Mouse (Mus musculus) CH12.LX (cell line): ENCODE results near the gene Cnpy3. TPM values are rescaled to one million over a fixed set of nuclear protein-coding genes. Genes with fewer than 3 reads are reported as not detected.
A peak's percentile ranks its signal among the peaks of the same experiment; 100 is the strongest.

Experiments
- DNase-seq: peaks from one replicate; pipeline ENCODE4 v3.0.0-alpha.2; 2013; ENCODE audit errors: extremely low read depth
- H3K27ac ChIP-seq: 2 replicates; pipeline ENCODE4 v1.5.1; 2012; ENCODE audit warnings: low read depth, mild to moderate bottlenecking, control low read depth, moderate library complexity; ENCODE audit not compliant: insufficient read depth
- H3K27me3 ChIP-seq: replicated peaks from 2 replicates; pipeline ENCODE3; 2012; ENCODE audit warnings: inconsistent platforms
- H3K36me3 ChIP-seq, 2 experiments: replicated peaks in 1 of 2; 2 replicates each; pipeline versions ENCODE3 to v1.6.1; 2012; ENCODE audit warnings: inconsistent platforms in 1 of 2, low read length in 1 of 2, mild to moderate bottlenecking in 1 of 2, mixed read lengths in 1 of 2, moderate library complexity in 1 of 2; ENCODE audit not compliant: control insufficient read depth in 1 of 2, insufficient read depth in 1 of 2
- H3K4me1 ChIP-seq, 2 experiments: 2 replicates each; pipeline ENCODE4 v1.6.1; 2012; ENCODE audit warnings: inconsistent platforms in 1 of 2, moderate library complexity in 1 of 2; ENCODE audit not compliant: insufficient read depth in 2 of 2, control insufficient read depth in 1 of 2
- H3K4me2 ChIP-seq: 2 replicates; pipeline ENCODE4 v1.6.1; 2012; ENCODE audit warnings: low read depth, mild to moderate bottlenecking, control low read depth; ENCODE audit not compliant: poor library complexity, insufficient read depth, severe bottlenecking
- H3K4me3 ChIP-seq, 3 experiments: fragments of 150-350 bp in 1 of 3; sonication (generic) in 1 of 3; replicated peaks in 1 of 3; 2 replicates each; pipeline versions ENCODE3 to v1.5.1; 2011 to 2012; ENCODE audit warnings: low read depth in 2 of 3, low read length in 2 of 3, mild to moderate bottlenecking in 2 of 3, moderate library complexity in 2 of 3, control low read depth in 1 of 3, improper control_type of control experiment in 1 of 3, inconsistent platforms in 1 of 3, mixed read lengths in 1 of 3; ENCODE audit not compliant: poor library complexity in 1 of 3
- H3K79me2 ChIP-seq: replicated peaks from 2 replicates; pipeline ENCODE4 v1.6.1; 2012; ENCODE audit warnings: mild to moderate bottlenecking, moderate library complexity; ENCODE audit not compliant: control insufficient read depth, poor library complexity, insufficient read depth, severe bottlenecking; ENCODE audit errors: extremely low read depth
- H3K9ac ChIP-seq: 2 replicates; pipeline ENCODE4 v1.6.1; 2012; ENCODE audit warnings: low read depth, mild to moderate bottlenecking, control low read depth, moderate library complexity; ENCODE audit not compliant: insufficient read depth
- H3K9me3 ChIP-seq: replicated peaks from 2 replicates; pipeline ENCODE3; 2012; ENCODE audit warnings: low read length, inconsistent platforms, mixed read lengths
- CHD1 ChIP-seq: IDR thresholded peaks from 2 replicates; pipeline ENCODE4 v1.6.1; 2012; ENCODE audit warnings: low read depth, low read length, improper control_type of control experiment, inconsistent platforms
- CHD2 ChIP-seq: IDR thresholded peaks from 2 replicates; pipeline ENCODE4 v1.6.1; 2011; ENCODE audit warnings: low read length, improper control_type of control experiment
- CTCF ChIP-seq, 2 experiments: IDR thresholded peaks in 1 of 2; conservative IDR thresholded peaks in 1 of 2; 2 replicates each; pipeline ENCODE4 v1.5.1; 2011 to 2012; ENCODE audit warnings: low read depth in 2 of 2, low read length in 2 of 2, improper control_type of control experiment in 1 of 2, inconsistent platforms in 1 of 2, mild to moderate bottlenecking in 1 of 2, moderate library complexity in 1 of 2
- EP300 ChIP-seq: IDR thresholded peaks from 2 replicates; pipeline ENCODE4 v1.6.1; 2011; ENCODE audit warnings: low read length, improper control_type of control experiment
- HCFC1 ChIP-seq: IDR thresholded peaks from 2 replicates; pipeline ENCODE4 v1.6.1; 2012; ENCODE audit warnings: low read depth, mild to moderate bottlenecking, inconsistent platforms, low read length, improper control_type of control experiment
- JUN ChIP-seq: IDR thresholded peaks from 2 replicates; pipeline ENCODE4 v1.6.1; 2011; ENCODE audit warnings: low read depth, mild to moderate bottlenecking, low read length, improper control_type of control experiment, moderate library complexity; ENCODE audit not compliant: insufficient read depth
- JUND ChIP-seq: conservative IDR thresholded peaks from 2 replicates; pipeline ENCODE4 v1.6.1; 2011; ENCODE audit warnings: low read depth, low read length, improper control_type of control experiment
- KAT2A ChIP-seq: IDR thresholded peaks from 2 replicates; pipeline ENCODE4 v1.6.1; 2012; ENCODE audit warnings: low read length, improper control_type of control experiment, inconsistent platforms; ENCODE audit not compliant: insufficient replicate concordance
- MAFK ChIP-seq: IDR thresholded peaks from 2 replicates; pipeline ENCODE4 v1.6.1; 2011; ENCODE audit warnings: low read length, improper control_type of control experiment; ENCODE audit not compliant: insufficient replicate concordance
- MAX ChIP-seq: IDR thresholded peaks from 2 replicates; pipeline ENCODE4 v1.6.1; 2011; ENCODE audit warnings: low read length, improper control_type of control experiment
- MAZ ChIP-seq: IDR thresholded peaks from 2 replicates; pipeline ENCODE4 v1.6.1; 2012; ENCODE audit warnings: low read depth, mild to moderate bottlenecking, inconsistent platforms, low read length, improper control_type of control experiment, moderate library complexity
- NELFE ChIP-seq: IDR thresholded peaks from 2 replicates; pipeline ENCODE4 v1.6.1; 2011; ENCODE audit warnings: low read depth, low read length, improper control_type of control experiment
- PAX5 ChIP-seq: IDR thresholded peaks from 2 replicates; pipeline ENCODE4 v1.6.1; 2012; ENCODE audit warnings: low read length, inconsistent platforms, mixed read lengths
- POLR2A ChIP-seq: IDR thresholded peaks from 2 replicates; pipeline ENCODE4 v1.6.1; 2011; ENCODE audit warnings: low read depth, mild to moderate bottlenecking, improper control_type of control experiment, low read length
- RAD21 ChIP-seq: IDR thresholded peaks from 2 replicates; pipeline ENCODE4 v1.6.1; 2011; ENCODE audit warnings: low read depth, mild to moderate bottlenecking, low read length, improper control_type of control experiment, moderate library complexity
- RCOR1 ChIP-seq: conservative IDR thresholded peaks from 2 replicates; pipeline ENCODE4 v1.6.1; 2012; ENCODE audit warnings: low read depth, mild to moderate bottlenecking, inconsistent platforms, low read length, improper control_type of control experiment
- SIN3A ChIP-seq: IDR thresholded peaks from 2 replicates; pipeline ENCODE4 v1.6.1; 2012; ENCODE audit warnings: low read length, improper control_type of control experiment, inconsistent platforms
- SMC3 ChIP-seq: IDR thresholded peaks from 2 replicates; pipeline ENCODE4 v1.6.1; 2011; ENCODE audit warnings: low read depth, low read length, improper control_type of control experiment
- TBP ChIP-seq: conservative IDR thresholded peaks from 2 replicates; pipeline ENCODE4 v1.6.1; 2011; ENCODE audit warnings: low read depth, low read length, improper control_type of control experiment
- TCF12 ChIP-seq: IDR thresholded peaks from 2 replicates; pipeline ENCODE4 v1.6.1; 2014; ENCODE audit warnings: low read depth, mild to moderate bottlenecking, inconsistent platforms, low read length, improper control_type of control experiment
- UBTF ChIP-seq: IDR thresholded peaks from 2 replicates; pipeline ENCODE4 v1.6.1; 2012; ENCODE audit warnings: low read depth, mild to moderate bottlenecking, inconsistent platforms, low read length, improper control_type of control experiment, moderate library complexity
- USF2 ChIP-seq: conservative IDR thresholded peaks from 2 replicates; pipeline ENCODE4 v1.6.1; 2011; ENCODE audit warnings: low read depth, low read length, improper control_type of control experiment
- dilution Hi-C: fragments of 300-500 bp; cut with MboI; formaldehyde crosslinking; loops from 2 replicates; pipeline ENCODE4 v1.14.3; 2020; ENCODE audit warnings: low sequenced_read_pairs; ENCODE audit not compliant: extremely low pct_unique_long_range_greater_than_20kb, extremely low pct_ligation_motif_present
- in situ Hi-C: fragments of 300-500 bp; cut with MboI; formaldehyde crosslinking; loops from 3 replicates; pipeline ENCODE4 v1.14.3; 2019; ENCODE audit warnings: low sequenced_read_pairs, low pct_ligation_motif_present, low pct_unique_long_range_greater_than_20kb, mixed read lengths
- polyA plus RNA-seq: library from polyadenylated mRNA; unstranded; fragments of >175 nt; gene quantifications from 2 replicates; pipeline ENCODE4 v1.2.1, GENCODE M21; 2012; ENCODE audit warnings: low read depth; ENCODE audit not compliant: insufficient read length
- total RNA-seq, 2 experiments: library from RNA; depleted of rRNA; stranded (reverse); fragments of 300-350 nt in 1 of 2; fragments of >200 nt in 1 of 2; gene quantifications; 2 replicates each; pipeline ENCODE4 v1.2.3; 2012 to 2014

Gene Cnpy3
- total and polyA plus RNA-seq, 3 experiments: 78.6 to 102 (median 94.8) TPM

DNA sequence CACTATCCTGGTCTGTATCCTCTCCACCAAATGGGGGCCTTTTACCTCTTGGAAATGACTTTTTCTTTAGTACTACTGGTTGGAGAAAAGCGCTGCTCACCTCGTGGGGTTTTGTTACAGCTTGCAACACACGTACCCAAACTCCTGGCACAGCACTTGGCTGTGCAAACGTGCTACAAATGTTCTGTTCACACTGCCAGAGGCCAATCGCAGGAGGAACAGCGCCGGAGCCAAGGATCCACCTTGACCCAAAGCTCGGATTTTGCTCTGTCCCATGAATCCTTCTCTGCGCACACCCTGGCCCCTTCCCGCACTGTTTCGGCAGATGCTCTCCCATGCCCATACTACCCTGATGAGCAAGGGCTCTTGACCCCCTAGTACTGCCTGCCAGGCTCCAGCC, 23.5 kb downstream of the Cnpy3 start:
- Histone ChIP-seq H3K4me3 (no peak overlapping the region), H3K27me3 (no peaks in the 10 kb centered on the region), H3K36me3 (peaks cover 21 to 47% of the 10 kb centered on the region in 2 experiments), H3K4me2 (no peak overlapping the region), H3K9me3 (no peaks in the 10 kb centered on the region), H3K27ac (no peak overlapping the region), H3K4me1 (peaks cover 0 to 1% of the 10 kb centered on the region in 2 experiments; a peak in 2 of 4 replicates), H3K79me2 (no peaks in the 10 kb centered on the region), H3K9ac (no peak overlapping the region)
- dilution Hi-C loops: no loop called here
- no peak for DNase-seq
- in situ Hi-C loops: no loop called here
- TF ChIP-seq PAX5 (no peak), POLR2A (no peak), KAT2A (no peak), CTCF (conservative IDR thresholded peaks at IDR 0.05 in 1 of 2, IDR thresholded peaks at IDR 0.05 in 1 of 2; ENCODE audit: low read depth in 2 of 2, low read length in 2 of 2) (no peak), EP300 (no peak), JUN (no peak), SIN3A (no peak), CHD1 (no peak)
- TF ChIP-seq, all 38 proteins: peak for 0

- dilution Hi-C loops: no loop called here
- peaks cover 26 to 49% of the 10 kb centered on the region in 2 experiments for H3K36me3 ChIP-seq
- in situ Hi-C loops: no loop called here
- no peak overlapping the region for H3K27ac ChIP-seq
- no peak for DNase-seq
- no peaks in the 10 kb centered on the region for H3K9me3 ChIP-seq
- no peak overlapping the region for H3K4me2 ChIP-seq
- H3K79me2 ChIP-seq: no peaks in the 10 kb centered on the region
- no peak overlapping the region for H3K9ac ChIP-seq
- H3K4me1 ChIP-seq: no peaks in the 10 kb centered on the region
- H3K27me3 ChIP-seq: no peaks in the 10 kb centered on the region
- no peak for TF ChIP-seq CHD1
- no peak for TF ChIP-seq MAZ
- TF ChIP-seq TCF12: no peak
- TF ChIP-seq SMC3: peak; percentile 34
- no peak for TF ChIP-seq NELFE
- TF ChIP-seq CTCF (conservative IDR thresholded peaks at IDR 0.05 in 1 of 2, IDR thresholded peaks at IDR 0.05 in 1 of 2; ENCODE audit: low read depth in 2 of 2, low read length in 2 of 2): peak in 1 of 2 experiments; percentile 41; a peak in 2 of 4 replicates
- no peak for TF ChIP-seq MAFK
- no peak for TF ChIP-seq CHD2
- TF ChIP-seq HCFC1: no peak
- TF ChIP-seq JUND: no peak
- peak; percentile 25 for TF ChIP-seq RAD21
- TF ChIP-seq MAX: no peak
- no peak for TF ChIP-seq PAX5
- no peak for TF ChIP-seq KAT2A
- no peak for TF ChIP-seq RCOR1
- TF ChIP-seq UBTF: no peak
- TF ChIP-seq SIN3A: no peak
- TF ChIP-seq USF2: no peak
- no peak for TF ChIP-seq TBP
- H3K4me3 ChIP-seq: no peak overlapping the region
Measured at GRCm38 (mm10) chr17:46728021-46728420, 24.0 kb downstream of the Cnpy3 start.
